Mouse (Mus musculus) liver, embryonic 18 days (tissue): ENCODE measurements around the gene Gm37240. TPM values are rescaled to one million over a fixed set of nuclear protein-coding genes. Genes with fewer than 3 reads are reported as not detected.

ENCODE experiments used
- polyA plus RNA-seq: library from polyadenylated mRNA; depleted of rRNA; stranded (reverse); fragments of >200 nt; gene quantifications from 2 replicates; pipeline ENCODE4 v1.2.3, GENCODE M21; 2012; rRNA removed

The Gm37240 gene
- 0.23 TPM in 2 replicates for polyA plus RNA-seq

GRCm38 (mm10) chr3:85887239-85887827, at the start of gene Gm37240, which contains the start of gene Glt28d2:
Gene Gm37240, minus strand, starts transcription at chr3:85887518.
Gene Glt28d2, minus strand, starts transcription at chr3:85887516.

GRCm38 (mm10) chr3:85817191-85817590, 70.1 kb downstream of the Gm37240 start, which contains the start of gene Fam160a1:
Gene Fam160a1, minus strand, starts transcription at chr3:85817291.

GRCm38 (mm10) chr3:85573864-85574830, 313.2 kb downstream of the Gm37240 start, which contains the start of gene Gatb:
Gene Gatb, plus strand, starts transcription at chr3:85574119.

GRCm38 (mm10) chr3:84814762-84815381, 1072.4 kb downstream of the Gm37240 start, which contains the start of gene Fbxw7:
Gene Fbxw7, plus strand, starts transcription at chr3:84815268.

GRCm38 (mm10) chr3:84593274-84593673, 1294.0 kb downstream of the Gm37240 start, which contains the start of gene Tigd4:
Gene Tigd4, plus strand, starts transcription at chr3:84593574.

GRCm38 (mm10) chr3:84582023-84582912, 1305.0 kb downstream of the Gm37240 start, which contains the start of gene Arfip1:
Gene Arfip1, minus strand, starts transcription at chr3:84582625.

GRCm38 (mm10) chr3:84480006-84480897, 1407.1 kb downstream of the Gm37240 start, which contains the start of gene Fhdc1:
Gene Fhdc1, minus strand, starts transcription at chr3:84480429.

Other genes starting within 250 kb of the Gm37240 start
- 0.56 and 0.70 TPM in 2 replicates for gene Fam160a1, start 70.2 kb downstream of the Gm37240 start, polyA plus RNA-seq
- 0.45 and 0.67 TPM in 2 replicates for gene Glt28d2, start within 50 bp of the Gm37240 start, polyA plus RNA-seq
- gene Sh3d19, start 83.6 kb upstream of the Gm37240 start, polyA plus RNA-seq, result 9.3 and 10.1 TPM in 2 replicates
- gene Prss48, start 115.0 kb upstream of the Gm37240 start, polyA plus RNA-seq, result not detected in 2 replicates